Mouse (Mus musculus): ENCODE data around the gene Foxc1. TPM values are rescaled to one million over a fixed set of nuclear protein-coding genes. Genes with fewer than 3 reads are reported as not detected.
A peak's percentile ranks its signal among the peaks of the same experiment; 100 is the strongest.

Gene Foxc1
- total and polyA plus RNA-seq, 2 experiments from 2014 or later, result 2.2 to 12.6 TPM

GRCm38 (mm10) chr13:31810693-31811541 is 4.5 kb downstream of the Foxc1 start:
- Histone ChIP-seq H3K27ac (ENCODE audit: low read depth, low read length) (no peak overlapping the region), H3K36me3 (ENCODE audit: insufficient read depth, low read length) (no peaks in the 10 kb centered on the region), H3K4me3 (ENCODE audit: low read depth, low read length) (peak overlapping the region; percentile 32), H3K27me3 (ENCODE audit: insufficient read depth, low read length) (peaks cover 50% of the 10 kb centered on the region), H3K9ac (replicated peaks; ENCODE audit: low read length, poor library complexity, severe bottlenecking) (peak overlapping the region; percentile 15), H3K4me2 (ENCODE audit: low read depth, low read length, poor library complexity, severe bottlenecking) (peak overlapping the region; percentile 37), H3K4me1 (ENCODE audit: insufficient read depth, low read length) (peaks cover 3% of the 10 kb centered on the region; the same call in 1 of the 2 replicates), H3K9me3 (ENCODE audit: low read length) (no peaks in the 10 kb centered on the region)
- DNase-seq (ENCODE audit: low spot score) (no peak), ATAC-seq (ENCODE audit: low FRiP score) (no peak)
- TF ChIP-seq CTCF (IDR thresholded peaks at IDR 0.05), result no peak
- under 1% methylated on average over 47 of the region's 65 CpGs for WGBS

GRCm38 (mm10) chr13:31811542-31812021 is 5.1 kb downstream of the Foxc1 start:
- ATAC-seq (ENCODE audit: low FRiP score) (no peak), DNase-seq (ENCODE audit: low spot score) (no peak)
- Histone ChIP-seq H3K27me3 (ENCODE audit: insufficient read depth, low read length) (peaks cover 57% of the 10 kb centered on the region), H3K4me3 (ENCODE audit: low read depth, low read length) (peak overlapping the region; percentile 32), H3K4me2 (ENCODE audit: low read depth, low read length, poor library complexity, severe bottlenecking) (peak overlapping the region; percentile 37), H3K9me3 (ENCODE audit: low read length) (no peaks in the 10 kb centered on the region), H3K27ac (ENCODE audit: low read depth, low read length) (no peak overlapping the region), H3K9ac (replicated peaks; ENCODE audit: low read length, poor library complexity, severe bottlenecking) (peak overlapping the region; percentile 15; the same call in 1 of the 2 replicates), H3K4me1 (ENCODE audit: insufficient read depth, low read length) (peaks cover 3% of the 10 kb centered on the region; the same call in 1 of the 2 replicates), H3K36me3 (ENCODE audit: insufficient read depth, low read length) (no peaks in the 10 kb centered on the region)
- WGBS, result 12% methylated on average over 42 of the region's 44 CpGs
- TF ChIP-seq CTCF (IDR thresholded peaks at IDR 0.05), result no peak

- no peak overlapping the region for H3K9ac ChIP-seq (replicated peaks; ENCODE audit: low read length, poor library complexity, severe bottlenecking)
- WGBS, result 80% methylated on average over 2 of the region's 2 CpGs
- DNase-seq (ENCODE audit: low spot score), result no peak
- no peak for TF ChIP-seq CTCF (IDR thresholded peaks at IDR 0.05)
- H3K4me2 ChIP-seq (ENCODE audit: low read depth, low read length, poor library complexity, severe bottlenecking), result no peak overlapping the region
- H3K27me3 ChIP-seq (ENCODE audit: insufficient read depth, low read length), result peaks cover 59% of the 10 kb centered on the region
- H3K4me3 ChIP-seq (ENCODE audit: low read depth, low read length), result peak overlapping the region; percentile 8; the same call in 1 of the 2 replicates
- no peak overlapping the region for H3K27ac ChIP-seq (ENCODE audit: low read depth, low read length)
- H3K36me3 ChIP-seq (ENCODE audit: insufficient read depth, low read length), result no peaks in the 10 kb centered on the region
- 0 out of 2 replicates have a peak, but pooled peaks cover 3% of the 10 kb centered on the region for H3K4me1 ChIP-seq (ENCODE audit: insufficient read depth, low read length)
- no peak for ATAC-seq (ENCODE audit: low FRiP score)
- H3K9me3 ChIP-seq (ENCODE audit: low read length), result no peaks in the 10 kb centered on the region
Observed at GRCm38 (mm10) chr13:31812701-31813100, 6.3 kb downstream of the Foxc1 start.

- Histone ChIP-seq H3K27ac (ENCODE audit: low read depth, low read length) (no peak overlapping the region), H3K36me3 (ENCODE audit: insufficient read depth, low read length) (no peaks in the 10 kb centered on the region), H3K4me2 (ENCODE audit: low read depth, low read length, poor library complexity, severe bottlenecking) (no peak overlapping the region), H3K9ac (replicated peaks; ENCODE audit: low read length, poor library complexity, severe bottlenecking) (no peak overlapping the region), H3K4me1 (ENCODE audit: insufficient read depth, low read length) (0 out of 2 replicates have a peak, but pooled peaks cover 3% of the 10 kb centered on the region), H3K4me3 (ENCODE audit: low read depth, low read length) (no peak overlapping the region), H3K9me3 (ENCODE audit: low read length) (no peaks in the 10 kb centered on the region), H3K27me3 (ENCODE audit: insufficient read depth, low read length) (peaks cover 73% of the 10 kb centered on the region)
- no peak for ATAC-seq (ENCODE audit: low FRiP score)
- no peak for DNase-seq (ENCODE audit: low spot score)
- no peak for TF ChIP-seq CTCF (IDR thresholded peaks at IDR 0.05)
- 37% methylated on average over 15 of the region's 15 CpGs for WGBS
Observed at GRCm38 (mm10) chr13:31815383-31816003, 9.1 kb downstream of the Foxc1 start.

- no peaks in the 10 kb centered on the region for H3K4me1 ChIP-seq (ENCODE audit: insufficient read depth, low read length)
- no peak for DNase-seq (ENCODE audit: low spot score)
- no peak overlapping the region for H3K4me2 ChIP-seq (ENCODE audit: low read depth, low read length, poor library complexity, severe bottlenecking)
- H3K36me3 ChIP-seq (ENCODE audit: insufficient read depth, low read length), result no peaks in the 10 kb centered on the region
- no peak overlapping the region for H3K27ac ChIP-seq (ENCODE audit: low read depth, low read length)
- no peak for ATAC-seq (ENCODE audit: low FRiP score)
- no peak overlapping the region for H3K9ac ChIP-seq (replicated peaks; ENCODE audit: low read length, poor library complexity, severe bottlenecking)
- no peak for TF ChIP-seq CTCF (IDR thresholded peaks at IDR 0.05)
- H3K27me3 ChIP-seq (ENCODE audit: insufficient read depth, low read length), result peaks cover 55% of the 10 kb centered on the region
- no peak overlapping the region for H3K4me3 ChIP-seq (ENCODE audit: low read depth, low read length)
- 72% methylated on average over 7 of the region's 7 CpGs for WGBS
- H3K9me3 ChIP-seq (ENCODE audit: low read length), result no peaks in the 10 kb centered on the region
Observed at GRCm38 (mm10) chr13:31818337-31818736, 11.9 kb downstream of the Foxc1 start.

Data from midbrain, postnatal 0 days (tissue).